Mouse (Mus musculus) megakaryocyte-erythroid progenitor cell, adult 5-6 weeks (primary cell): ENCODE results near the gene Kat5. TPM values are rescaled to one million over a fixed set of nuclear protein-coding genes. Genes with fewer than 3 reads are reported as not detected.
A peak's percentile ranks its signal among the peaks of the same experiment; 100 is the strongest.

Experiments used
- ATAC-seq: replicated peaks from 2 replicates; pipeline ENCODE4 v1.8.0; 2016; ENCODE audit warnings: mild to moderate bottlenecking, inconsistent platforms; ENCODE audit not compliant: severe bottlenecking, poor library complexity, low FRiP score, low TSS enrichment
- total RNA-seq, 2 experiments: library from RNA; stranded (forward) in 1 of 2; stranded (reverse) in 1 of 2; fragments of 200-1000, 215-1000 nt in 1 of 2; fragments of >200 nt in 1 of 2; fragmentation: Nextera tagmentation in 1 of 2; gene quantifications; 2 replicates each; pipeline ENCODE4 v1.2.3; 2014 to 2017

Gene Kat5
- total RNA-seq (2014; fragmentation: Nextera tagmentation) = 46.2 and 55.6 TPM in 2 replicates
- 60.7 and 86.1 TPM in 2 replicates for total RNA-seq (2017)

DNA sequence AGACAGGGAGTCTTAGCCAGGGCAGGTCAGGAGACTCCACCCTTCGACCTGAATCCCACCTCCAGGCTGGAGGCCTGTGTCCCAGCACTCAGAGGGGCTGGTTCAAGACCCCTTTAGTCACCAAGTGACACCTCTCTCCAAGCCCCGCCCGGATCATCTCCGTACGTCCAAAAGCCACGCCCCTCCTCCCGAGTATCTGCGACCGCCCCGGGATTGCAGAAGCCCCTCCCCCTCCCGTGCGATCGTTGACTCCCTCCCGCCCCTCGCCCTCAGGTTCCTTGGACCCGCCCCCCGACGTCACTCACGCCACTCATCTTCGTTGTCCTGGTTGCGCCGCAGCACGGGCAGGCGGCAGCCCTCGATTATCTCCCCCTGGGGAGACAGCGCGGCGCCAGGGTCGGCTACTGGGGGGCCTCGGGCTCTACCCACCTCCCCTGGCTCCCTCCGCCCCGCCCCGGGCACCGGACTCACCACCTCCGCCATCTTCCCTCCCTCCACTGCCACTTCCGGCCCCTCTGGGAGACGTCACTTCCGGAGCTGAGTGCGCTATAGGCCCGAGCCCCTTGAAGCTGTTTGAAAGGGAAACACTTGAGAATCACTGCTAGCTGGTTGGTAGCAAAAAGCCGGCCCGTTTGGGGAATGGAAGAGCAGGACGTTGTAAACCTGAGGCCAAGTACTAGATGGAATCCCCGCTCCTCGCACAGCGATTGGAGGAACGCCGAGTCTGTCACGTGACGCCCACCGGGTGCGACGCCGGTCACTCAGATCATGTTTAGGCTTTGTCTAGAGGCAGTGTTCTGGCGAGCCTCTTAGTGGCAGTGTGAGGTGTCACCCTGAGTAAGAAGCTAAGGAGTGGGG, at the start of gene Kat5:
Kat5 (minus strand) TSS at position 691 of the 858 bp plus-strand sequence.
- peak; percentile 85 for ATAC-seq

GRCm38 (mm10) chr19:5654720-5655298, 44.8 kb upstream of the Kat5 start:
- ATAC-seq = no peak

- ATAC-seq = no peak
Measured at GRCm38 (mm10) chr19:5653969-5654719, 44.1 kb upstream of the Kat5 start.

DNA sequence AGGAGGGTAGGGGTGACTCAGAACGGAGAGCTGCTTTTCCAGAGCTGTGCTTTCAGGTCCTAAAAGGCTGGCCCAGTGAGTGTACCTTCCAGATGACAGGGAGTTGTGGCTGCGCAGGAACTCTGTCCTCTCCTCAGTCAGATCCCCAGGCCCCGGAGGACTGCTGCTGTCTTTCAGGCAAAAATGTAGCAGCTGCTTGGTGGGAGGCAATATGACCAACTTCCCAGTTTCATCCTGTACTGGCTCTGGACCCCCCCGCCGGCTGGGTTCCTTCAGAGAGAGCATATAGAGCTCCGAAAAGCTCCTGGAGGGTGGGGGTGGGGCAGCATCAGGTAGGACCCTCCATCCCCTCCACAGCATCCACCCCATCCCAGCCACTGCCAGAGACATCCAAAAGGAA, 42.5 kb upstream of the Kat5 start:
- ATAC-seq = no peak

DNA sequence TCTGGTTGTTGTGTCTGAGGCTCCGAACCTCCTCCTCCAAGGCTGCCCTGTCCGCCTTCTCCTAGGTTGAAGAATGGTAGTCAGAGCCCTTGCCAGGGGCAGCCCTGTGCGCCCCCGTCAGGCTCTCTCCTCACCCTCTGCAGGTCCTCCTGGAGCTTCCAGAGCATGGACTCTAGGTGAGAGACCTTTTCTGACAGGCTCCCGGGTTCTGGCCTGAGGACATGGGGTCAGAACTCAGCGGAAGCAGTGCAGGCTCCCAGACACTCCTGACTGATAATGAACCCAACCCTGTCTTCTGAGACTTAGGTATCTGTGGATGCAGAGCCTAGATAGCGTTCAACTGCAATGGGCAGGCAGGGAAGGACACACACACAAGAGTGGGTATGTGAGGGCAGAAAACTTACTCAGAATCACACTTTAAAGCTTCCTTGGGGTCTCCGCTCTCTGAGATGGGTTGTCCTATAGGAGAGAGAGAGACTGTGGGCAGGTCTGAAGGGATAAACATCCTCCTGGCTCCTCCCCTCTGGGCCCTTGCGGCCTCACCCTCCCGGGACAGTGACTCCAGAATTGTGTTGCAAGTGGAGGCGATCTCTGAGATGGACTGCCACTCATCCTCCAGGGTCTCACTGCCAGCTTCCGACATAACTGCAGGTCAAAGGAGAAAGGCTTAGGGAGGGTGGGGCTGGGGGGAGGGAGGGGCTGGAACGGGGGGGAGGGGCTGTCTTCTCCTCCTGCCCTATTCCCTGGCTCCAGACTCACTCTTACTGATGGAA, 41.7 kb upstream of the Kat5 start:
- peak; percentile 16; the same call in 1 of the 2 replicates for ATAC-seq

DNA sequence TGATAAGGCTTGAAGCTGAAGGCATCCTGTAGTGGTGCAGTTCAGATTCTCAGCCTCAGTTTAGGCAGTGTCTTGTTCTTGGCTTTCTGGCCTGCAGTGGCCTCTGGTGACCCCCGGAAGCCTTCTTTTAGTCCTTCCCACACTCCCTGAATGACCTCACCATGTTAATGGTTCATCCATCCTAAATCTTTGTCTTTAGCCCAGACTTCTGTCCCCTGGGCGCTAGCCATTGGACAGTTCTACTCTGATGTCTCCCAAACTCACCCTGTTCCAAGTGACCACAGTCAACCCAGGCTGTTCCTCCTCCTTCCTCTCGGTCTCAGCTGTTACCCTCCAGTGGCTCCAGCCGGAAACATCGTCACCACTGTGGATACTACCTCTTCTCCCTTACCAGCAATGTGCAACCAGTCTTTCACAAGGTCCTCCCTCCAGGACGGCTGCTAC, 39.3 kb upstream of the Kat5 start:
- ATAC-seq = peak; percentile 3; the same call in 1 of the 2 replicates

DNA sequence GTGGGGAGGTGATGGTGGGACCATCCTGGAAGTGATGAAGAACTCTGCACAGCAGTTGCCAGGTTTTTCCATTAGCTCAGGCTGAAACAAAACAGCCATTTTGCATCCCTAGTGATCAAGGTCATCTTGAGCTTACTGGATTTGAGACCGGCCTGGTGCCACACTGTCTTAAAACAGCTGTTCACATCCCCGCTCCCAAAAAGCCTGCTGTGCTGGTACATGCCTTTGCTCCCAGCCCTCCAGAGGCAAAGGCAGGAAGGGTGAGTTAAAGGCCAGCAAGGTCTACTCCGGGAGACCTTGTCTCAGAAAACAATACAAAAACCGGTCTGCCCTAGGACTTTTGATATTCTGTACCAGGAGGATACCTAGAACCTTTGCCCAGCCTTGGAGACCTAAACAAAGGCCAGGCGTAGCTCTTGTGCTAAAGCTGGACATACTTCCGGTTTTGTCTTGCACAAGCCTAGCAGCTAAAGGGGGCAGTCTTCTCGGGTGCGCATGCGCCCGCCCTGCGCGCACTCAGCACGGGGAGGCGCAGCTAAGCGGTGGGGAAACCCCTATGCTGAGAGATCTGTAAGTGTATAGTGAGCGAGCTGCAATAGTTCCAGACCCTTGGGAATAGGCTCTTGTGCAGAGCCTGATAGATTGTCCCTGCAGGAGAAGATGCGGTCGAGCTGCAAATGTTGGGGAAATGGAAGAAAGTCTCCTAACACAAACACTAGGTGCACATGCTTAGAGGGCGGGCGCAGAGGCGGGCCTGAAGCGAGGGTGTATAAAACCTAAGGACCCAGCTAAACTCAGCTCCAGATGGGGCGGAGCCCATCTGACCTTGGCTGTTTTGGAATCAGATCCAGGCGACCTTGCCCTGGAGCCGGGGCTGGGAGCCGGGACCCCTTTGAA, 38.6 kb upstream of the Kat5 start:
- peak; percentile 88 for ATAC-seq

- no peak for ATAC-seq
Measured at GRCm38 (mm10) chr19:5647791-5648190, 37.8 kb upstream of the Kat5 start.

GRCm38 (mm10) chr19:5646731-5647330, 36.8 kb upstream of the Kat5 start:
- ATAC-seq = no peak

GRCm38 (mm10) chr19:5645280-5645679, 35.2 kb upstream of the Kat5 start:
- ATAC-seq = no peak

DNA sequence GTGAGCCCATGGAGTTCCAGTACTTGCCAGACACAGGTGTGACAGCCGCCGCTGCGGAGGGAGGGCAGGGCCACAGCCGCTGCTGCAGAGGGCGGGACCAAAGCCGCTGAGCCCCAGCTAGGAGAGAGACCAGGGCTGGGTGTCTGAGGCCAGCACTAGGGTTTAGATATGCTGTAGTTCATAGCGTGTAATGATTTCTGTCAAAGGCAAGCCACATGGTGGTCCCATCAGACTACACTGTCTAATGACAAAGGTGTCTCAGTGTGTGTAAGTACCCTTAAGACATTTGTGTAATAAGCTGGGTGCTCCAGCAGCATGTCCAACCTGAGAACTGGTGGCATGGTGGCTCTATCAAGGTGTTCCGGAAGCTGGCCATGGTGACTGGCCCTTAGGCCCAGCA, 31.6 kb upstream of the Kat5 start:
- ATAC-seq = no peak

- ATAC-seq = no peak
Measured at GRCm38 (mm10) chr19:5641021-5641420, 31.0 kb upstream of the Kat5 start.

GRCm38 (mm10) chr19:5640339-5640738, 30.3 kb upstream of the Kat5 start:
- no peak for ATAC-seq

DNA sequence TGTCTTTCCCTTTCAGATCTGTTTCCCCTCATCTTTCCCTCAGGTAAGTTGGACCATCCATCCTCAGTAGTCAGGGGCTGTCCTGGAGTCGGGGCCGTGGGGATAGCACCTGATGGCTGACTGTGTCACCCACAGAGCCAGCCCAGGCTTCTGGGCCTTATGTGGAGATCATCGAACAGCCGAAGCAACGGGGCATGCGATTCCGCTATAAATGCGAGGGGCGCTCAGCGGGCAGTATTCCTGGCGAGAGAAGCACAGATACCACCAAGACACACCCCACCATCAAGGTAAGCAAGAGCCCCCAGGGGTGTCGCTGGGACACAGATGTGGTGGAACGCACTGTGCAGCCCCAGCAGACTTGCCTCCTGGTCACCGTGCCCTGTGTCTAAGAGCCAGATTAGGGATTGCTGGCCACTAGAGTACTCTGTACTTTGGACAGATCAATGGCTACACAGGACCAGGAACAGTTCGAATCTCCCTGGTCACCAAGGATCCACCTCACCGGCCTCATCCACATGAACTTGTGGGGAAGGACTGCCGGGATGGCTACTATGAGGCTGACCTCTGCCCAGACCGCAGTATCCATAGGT, 28.5 kb upstream of the Kat5 start:
- no peak for ATAC-seq

- peak; percentile 83 for ATAC-seq
Measured at GRCm38 (mm10) chr19:5637069-5638047, 27.3 kb upstream of the Kat5 start, which contains the start of gene Rela. Gene Rela, plus strand, starts transcription at chr19:5637483.

DNA sequence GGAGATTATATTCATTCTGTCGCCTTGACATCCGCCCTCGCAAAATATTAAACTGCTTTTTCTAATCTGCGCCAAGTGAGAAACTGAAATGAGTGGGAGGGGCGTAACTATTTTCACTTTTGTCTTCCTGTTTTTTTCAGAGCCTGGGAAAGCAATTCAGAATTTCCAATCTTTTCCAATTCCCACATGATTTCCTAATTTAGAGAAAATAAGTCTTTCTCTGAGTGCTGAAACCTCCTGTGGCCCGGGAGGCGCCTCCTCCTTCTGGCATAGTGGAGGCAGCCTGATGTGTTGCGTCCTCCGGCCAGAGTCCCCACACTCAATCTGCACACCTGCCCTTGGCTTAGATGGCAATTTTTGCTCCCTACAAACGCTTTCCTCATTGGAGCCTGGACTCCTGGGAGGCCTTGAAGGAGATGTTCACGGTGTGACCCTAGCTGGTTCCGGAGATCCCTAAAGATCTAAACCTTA, 26.6 kb upstream of the Kat5 start:
- no peak for ATAC-seq
